Mouse (Mus musculus): Measurements from ENCODE around the gene Spry1.

Spry1 gene

GRCm38 (mm10) chr3:37672266-37673040, 32.7 kb downstream of the Spry1 start:
- no peak for DNase-seq (ENCODE audit: low read depth, low spot score)

- no peak for DNase-seq (ENCODE audit: low read depth, low spot score)
Observed at GRCm38 (mm10) chr3:37673513-37674261, 33.9 kb downstream of the Spry1 start.

- DNase-seq (ENCODE audit: low read depth, low spot score) = no peak
Observed at GRCm38 (mm10) chr3:37675056-37675525, 35.3 kb downstream of the Spry1 start.

- no peak for DNase-seq (ENCODE audit: low read depth, low spot score)
Observed at GRCm38 (mm10) chr3:37676291-37676690, 36.5 kb downstream of the Spry1 start.

- DNase-seq (ENCODE audit: low read depth, low spot score) = no peak
Observed at GRCm38 (mm10) chr3:37686219-37686618, 46.5 kb downstream of the Spry1 start.

- no peak for DNase-seq (ENCODE audit: low read depth, low spot score)
Observed at GRCm38 (mm10) chr3:37686751-37687150, 47.0 kb downstream of the Spry1 start.

- DNase-seq (ENCODE audit: low read depth, low spot score) = peak; percentile 59
Observed at GRCm38 (mm10) chr3:37687158-37687980, 47.6 kb downstream of the Spry1 start.

GRCm38 (mm10) chr3:37692945-37693344, 53.2 kb downstream of the Spry1 start:
- no peak for DNase-seq (ENCODE audit: low read depth, low spot score)

GRCm38 (mm10) chr3:37693552-37693951, 53.8 kb downstream of the Spry1 start:
- no peak for DNase-seq (ENCODE audit: low read depth, low spot score)

All from forelimb bud, embryonic 11.5 days (tissue).